Mouse (Mus musculus): ENCODE measurements around the gene Edem1.

DNA sequence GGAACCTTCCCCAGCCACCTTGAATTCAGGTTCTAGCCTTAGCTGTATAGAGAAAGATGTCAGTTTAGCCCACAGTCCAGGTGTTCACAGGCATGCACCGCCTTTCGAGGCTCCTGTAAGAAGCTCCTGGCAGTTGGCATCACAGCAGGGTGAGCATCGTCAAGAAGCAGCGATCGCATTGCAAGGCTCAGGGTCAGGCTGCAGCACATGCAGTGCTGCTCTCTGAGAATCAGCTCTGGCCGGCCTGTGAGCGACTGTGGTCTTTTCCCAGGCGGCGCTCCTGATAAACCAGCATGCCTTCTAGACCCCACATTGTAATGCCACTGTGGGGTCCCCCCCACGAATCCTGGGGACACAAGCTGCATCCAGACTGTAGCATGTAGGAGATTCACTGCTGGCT is 18.2 kb upstream of the Edem1 start:
- TF ChIP-seq CTCF (IDR thresholded peaks at IDR 0.05; ENCODE audit: insufficient read depth, low read depth, low read length) (no peak), POLR2A (IDR thresholded peaks at IDR 0.05; ENCODE audit: insufficient read depth, low read depth, low read length) (no peak)

Measured in olfactory bulb, adult 2 months (tissue).